Mouse (Mus musculus) common myeloid progenitor, adult 5-6 weeks (primary cell): ENCODE results near the gene Tmsb15l. TPM values are rescaled to one million over a fixed set of nuclear protein-coding genes. Genes with fewer than 3 reads are reported as not detected.
A peak's percentile ranks its signal among the peaks of the same experiment; 100 is the strongest.
"Not testable (repeated sequence)": the region's sequence is repeated elsewhere in the genome, so short reads cannot be mapped to it uniquely, and the experiment has no call there.

Source experiments
- ATAC-seq: replicated peaks from 2 replicates; pipeline ENCODE4 v1.8.0; 2016; ENCODE audit warnings: low read depth, mild to moderate bottlenecking, moderate TSS enrichment, inconsistent platforms; ENCODE audit not compliant: poor library complexity, severe bottlenecking
- total RNA-seq: library from RNA; stranded (forward); fragments of 200-1000, 187-1606 nt; gene quantifications from 2 replicates; pipeline ENCODE4 v1.2.3, GENCODE M21; 2017

The Tmsb15l gene
- total RNA-seq, result 14.8 and 35.9 TPM in 2 replicates

DNA sequence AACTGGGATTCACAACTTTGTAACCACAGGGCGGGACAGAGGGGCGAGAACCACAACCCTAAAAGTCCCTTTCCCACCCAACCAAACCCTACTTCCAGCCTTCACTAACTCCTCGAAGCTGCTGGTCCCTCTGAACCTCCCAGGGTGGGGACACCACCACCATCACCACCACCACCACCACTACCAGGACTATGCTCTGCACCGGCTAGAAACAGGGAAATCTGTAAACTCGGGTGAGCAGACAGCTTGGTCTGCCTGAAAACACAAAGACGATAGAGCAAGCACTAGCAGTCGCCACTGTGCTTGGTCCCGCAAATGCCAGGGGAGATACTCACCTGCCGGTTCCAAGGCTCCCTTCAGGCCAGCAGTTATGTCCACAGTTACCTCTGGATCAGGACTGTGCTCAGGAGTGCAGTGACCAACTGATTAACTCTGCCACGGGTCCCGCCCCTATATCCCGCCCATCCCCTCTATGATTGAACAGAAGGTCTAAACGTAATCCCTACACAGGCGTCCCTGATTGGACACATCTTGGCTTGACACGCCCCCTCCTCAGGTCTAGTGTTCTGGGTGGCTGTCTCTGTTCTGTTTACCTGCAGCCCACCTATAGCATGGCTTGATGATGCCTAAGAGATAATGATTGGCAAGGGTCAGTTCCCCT lies at the start of gene Tmsb15l, which contains the start of gene Tmsb15b1:
TSS of gene Tmsb15l (minus strand) at position 446 of the 661 bp plus-strand sequence.
TSS of gene Tmsb15b1 (minus strand) at position 451 of the 661 bp plus-strand sequence.
- peak; percentile 99 for ATAC-seq

DNA sequence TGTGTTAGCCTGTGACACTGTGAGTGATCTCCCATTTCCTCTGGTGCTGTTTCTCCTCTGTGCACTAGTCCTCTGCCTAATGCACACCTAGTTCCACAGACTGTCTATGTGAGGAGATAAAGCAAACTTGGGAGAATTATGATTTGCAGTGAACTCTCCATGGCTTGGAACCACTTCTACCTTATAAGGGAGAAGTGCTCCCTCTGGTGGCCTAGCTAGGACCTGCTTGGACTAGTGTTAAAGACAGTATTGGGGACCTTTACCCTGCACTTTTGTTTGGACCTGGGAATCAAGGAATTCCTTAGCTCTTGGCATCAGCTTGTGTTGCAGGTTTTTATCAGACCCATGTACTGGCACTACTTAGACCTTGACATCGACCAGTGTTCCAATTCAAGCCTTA lies 42.6 kb upstream of the Tmsb15l start:
- peak; percentile 84 for ATAC-seq

DNA sequence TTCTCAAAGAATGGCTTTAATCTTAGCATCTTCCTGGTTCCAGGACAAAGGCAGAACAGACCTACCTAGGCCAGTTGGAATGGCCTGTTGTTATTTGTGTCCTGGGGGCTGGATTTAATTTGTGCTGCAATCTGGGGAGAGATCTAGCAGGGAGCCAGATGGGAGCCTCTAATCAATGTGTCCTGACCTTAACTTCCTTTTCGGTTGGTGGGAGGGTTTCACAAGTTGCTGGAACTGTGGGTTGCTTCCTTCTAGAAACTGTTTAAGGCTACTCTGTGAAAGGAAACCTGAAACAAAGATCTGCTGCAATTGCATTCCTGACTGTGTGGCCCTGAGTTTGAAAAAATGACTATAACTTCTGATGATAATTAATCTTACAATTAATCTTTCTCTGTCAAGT lies 41.0 kb upstream of the Tmsb15l start:
- ATAC-seq, result peak; percentile 40; the same call in 1 of the 2 replicates

DNA sequence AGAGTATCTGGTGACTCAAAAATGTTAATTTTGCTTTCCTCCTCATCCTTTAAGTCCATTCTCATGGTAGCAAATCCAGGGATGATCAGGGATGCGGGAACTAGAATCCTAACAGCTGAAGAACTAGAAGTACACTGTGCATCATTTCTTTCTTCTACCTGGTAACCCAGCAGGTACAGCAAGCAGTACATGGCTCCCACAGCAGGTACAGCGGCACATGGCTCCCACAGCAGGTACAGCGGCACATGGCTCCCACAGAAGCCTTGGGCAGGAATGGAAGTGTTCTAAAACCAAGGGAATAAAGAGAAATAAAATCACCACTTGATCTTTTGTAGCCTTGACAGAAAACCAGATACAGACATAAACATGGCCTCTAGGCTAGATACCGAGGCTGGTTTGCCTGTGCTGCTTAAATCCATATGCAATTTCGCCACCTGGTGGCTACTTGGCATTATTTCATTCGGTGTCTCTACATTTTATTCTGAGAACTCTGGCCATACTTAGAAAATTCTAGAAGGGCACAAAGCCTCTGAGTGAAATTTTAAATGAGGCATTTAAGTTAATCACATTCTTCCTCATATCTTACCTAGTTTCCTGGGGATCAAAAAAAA lies 38.5 kb upstream of the Tmsb15l start:
- peak; percentile 87 for ATAC-seq

DNA sequence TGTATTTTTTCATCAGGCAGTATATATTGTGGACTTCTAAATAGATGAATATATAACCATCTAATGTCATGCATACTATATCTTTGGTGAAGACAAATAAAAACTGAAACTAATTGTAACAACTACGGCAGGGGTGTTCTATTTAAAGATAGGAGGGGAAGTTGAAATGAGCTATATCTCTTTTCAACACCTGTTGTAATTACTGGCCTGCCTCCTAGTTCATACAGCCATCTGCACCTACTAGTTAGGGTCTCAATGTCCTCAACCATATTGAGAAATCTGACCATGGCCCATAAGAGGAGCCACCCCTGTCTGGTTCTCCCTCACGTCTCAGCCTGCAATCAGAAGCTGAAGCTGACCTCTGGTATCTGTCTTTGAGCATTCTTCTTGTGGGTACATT lies 19.6 kb upstream of the Tmsb15l start:
- ATAC-seq, result no peak

DNA sequence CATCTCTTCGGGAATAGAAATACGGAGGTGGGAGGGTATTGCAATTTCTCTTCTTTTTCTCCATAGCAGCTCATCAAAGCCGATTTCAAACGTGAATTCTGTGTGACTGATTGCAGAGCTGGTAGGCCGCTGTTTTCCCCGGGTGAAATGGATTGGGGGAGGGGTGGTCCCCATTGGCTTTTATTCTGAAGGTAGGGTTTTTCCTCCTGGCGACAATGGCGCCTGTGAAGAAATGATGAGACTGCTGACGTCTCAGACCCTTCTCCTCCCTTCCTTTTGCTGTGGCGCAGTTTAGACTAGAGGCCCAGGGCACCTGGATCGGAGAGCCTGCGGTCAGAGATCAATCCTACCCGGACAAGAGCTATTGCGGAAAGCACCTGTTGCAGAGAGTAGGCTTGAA lies 17.0 kb upstream of the Tmsb15l start:
- no peak for ATAC-seq

DNA sequence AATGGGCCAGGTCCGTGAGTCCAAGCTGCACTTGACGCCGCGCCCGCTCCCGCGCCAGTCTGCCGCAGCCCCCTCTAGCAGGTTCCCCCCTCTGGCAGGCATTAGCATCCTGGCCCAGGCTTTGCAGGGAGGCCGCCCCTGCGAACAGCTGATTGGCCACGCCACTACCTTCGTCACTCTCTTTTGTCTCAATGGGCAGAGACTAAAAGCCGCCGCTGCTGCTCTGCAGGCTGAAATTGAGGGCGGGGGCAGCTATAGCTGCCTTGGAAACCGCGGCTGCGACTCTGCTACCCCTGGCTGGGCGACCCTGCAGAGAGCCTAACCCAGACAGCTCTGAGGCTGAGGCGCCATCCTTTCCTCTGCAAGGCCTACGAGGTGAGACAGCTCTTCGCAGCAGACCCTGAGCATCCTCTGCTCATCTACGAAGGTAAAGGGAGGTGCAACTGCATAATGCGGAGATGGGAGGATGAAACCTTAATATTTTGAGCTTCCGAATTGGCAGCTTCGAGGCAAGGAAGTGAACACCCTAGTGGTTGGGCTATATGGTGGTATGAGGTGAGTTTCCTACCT lies 16.4 kb upstream of the Tmsb15l start, which contains the start of gene Zcchc18:
TSS of gene Zcchc18 (plus strand) at position 178 of the 570 bp plus-strand sequence.
- peak; percentile 96 for ATAC-seq

GRCm38 (mm10) chrX:136992191-136992965 lies 15.7 kb upstream of the Tmsb15l start:
- ATAC-seq, result peak; percentile 16

GRCm38 (mm10) chrX:136991274-136991673 lies 14.6 kb upstream of the Tmsb15l start:
- ATAC-seq, result peak; percentile 56

DNA sequence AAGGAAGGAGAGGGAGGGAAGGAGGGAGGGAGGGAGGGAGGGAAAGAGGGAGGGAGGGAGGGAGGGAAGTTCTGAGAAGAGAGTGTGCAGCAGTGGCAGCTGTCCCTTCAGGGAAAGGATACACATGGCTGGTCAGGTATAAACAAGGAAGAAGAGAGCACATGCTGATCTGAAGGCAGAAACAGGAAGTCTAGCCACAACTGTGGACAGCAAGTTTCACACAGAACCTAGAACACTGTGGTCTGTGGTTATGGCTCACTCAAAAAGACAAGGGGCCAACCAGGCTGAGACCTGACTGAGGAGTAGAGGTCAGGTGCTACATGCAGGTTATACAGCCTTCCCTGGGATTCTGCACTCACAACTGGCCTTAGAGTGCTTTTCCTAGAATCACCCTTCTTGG lies 9.4 kb upstream of the Tmsb15l start:
- ATAC-seq, result peak; percentile 98

DNA sequence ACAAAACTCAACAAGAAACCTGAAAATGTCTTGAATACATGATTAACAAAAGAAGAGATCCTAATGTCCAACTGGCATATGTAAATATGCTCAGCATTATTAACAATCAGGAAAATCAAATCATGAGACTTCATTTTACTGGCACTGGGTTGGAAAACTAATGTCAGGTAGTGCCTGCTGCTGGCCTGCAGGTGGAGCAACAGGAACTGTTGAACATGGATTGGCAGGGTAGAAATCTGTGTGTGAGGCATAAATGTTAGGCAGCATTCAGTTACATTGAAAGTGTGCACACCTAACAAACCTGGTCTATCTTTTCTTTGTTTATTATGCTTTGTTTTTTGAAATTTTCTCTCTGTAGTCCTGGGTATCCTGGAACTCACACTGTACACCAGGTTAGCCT lies 1.9 kb upstream of the Tmsb15l start:
- ATAC-seq, result peak; percentile 51; the same call in 1 of the 2 replicates

GRCm38 (mm10) chrX:136975397-136975796 lies 1.3 kb downstream of the Tmsb15l start, which contains the start of gene Tmsb15b2:
Gene Tmsb15b2, minus strand, starts transcription at chrX:136975497.
- not testable (repeated sequence) for ATAC-seq

DNA sequence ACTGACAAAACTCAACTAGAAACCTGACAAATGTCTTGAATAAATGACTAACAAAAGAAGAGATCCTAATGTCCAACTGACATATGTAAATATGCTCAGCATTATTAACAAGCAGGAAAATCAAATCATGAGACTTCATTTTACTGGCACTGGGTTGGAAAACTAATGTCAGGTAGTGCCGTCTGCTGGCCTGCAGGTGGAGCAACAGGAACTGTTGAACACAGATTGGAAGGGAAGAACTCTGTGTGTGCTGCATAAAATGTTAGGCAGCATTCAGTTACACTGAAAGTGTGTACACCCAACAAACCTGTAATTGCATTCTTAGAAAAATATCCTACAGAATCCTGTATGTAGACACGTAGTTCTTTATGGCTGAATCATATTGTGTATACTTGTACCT lies 17.0 kb downstream of the Tmsb15l start:
- ATAC-seq, result peak; percentile 77; the same call in 1 of the 2 replicates

- ATAC-seq, result not testable (repeated sequence)
Measured at GRCm38 (mm10) chrX:136958300-136958699, 18.4 kb downstream of the Tmsb15l start.

DNA sequence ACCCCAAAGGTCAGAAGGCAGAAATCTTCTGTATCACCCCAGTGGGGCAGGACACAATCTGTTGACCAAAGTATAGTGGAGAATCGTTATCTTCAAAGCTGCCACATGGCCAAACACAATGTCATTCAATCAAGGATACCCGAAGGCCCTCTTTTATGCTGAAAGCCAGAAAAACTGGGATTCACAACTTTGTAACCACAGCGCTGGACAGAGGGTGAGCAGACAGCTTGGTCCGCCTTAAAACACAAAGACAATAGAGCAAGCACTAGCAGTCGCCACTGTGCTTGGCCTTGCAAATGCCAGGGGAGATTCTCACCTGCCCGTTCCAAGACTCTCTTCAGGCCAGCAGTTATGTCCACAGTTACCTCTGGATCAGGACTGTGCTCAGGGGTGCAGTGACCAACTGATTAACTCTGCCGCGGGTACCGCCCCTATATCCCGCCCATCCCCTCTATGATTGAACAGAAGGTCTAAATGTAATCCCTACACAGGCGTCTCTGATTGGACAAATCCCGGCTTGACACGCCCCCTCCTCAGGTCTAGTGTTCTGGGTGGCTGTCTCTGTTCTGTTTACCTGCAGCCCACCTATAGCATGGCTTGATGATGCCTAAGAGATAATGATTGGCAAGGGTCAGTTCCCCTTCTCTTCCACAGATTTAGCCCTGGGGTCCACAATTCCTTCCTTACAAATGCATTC lies 18.9 kb downstream of the Tmsb15l start:
- ATAC-seq, result peak; percentile 97

DNA sequence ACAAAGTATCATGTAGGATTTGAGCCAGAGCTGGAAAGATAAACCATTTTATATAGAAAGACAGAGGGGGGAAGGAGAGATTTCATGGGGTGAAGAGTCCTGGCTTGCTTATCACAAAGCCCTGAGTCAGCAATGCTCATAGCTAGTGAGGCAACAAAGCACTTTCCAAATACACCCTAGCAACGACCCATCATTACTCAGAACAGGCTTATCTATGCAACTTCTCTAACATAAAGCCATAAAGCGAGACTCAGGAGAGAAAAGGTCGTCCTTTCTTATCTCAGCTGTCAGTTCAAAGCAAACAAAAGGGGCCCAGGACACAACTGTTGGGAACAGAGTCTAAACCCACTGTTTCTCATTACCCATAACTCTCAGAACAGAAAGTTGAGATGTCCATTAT lies 38.7 kb downstream of the Tmsb15l start:
- ATAC-seq, result no peak

- no peak for ATAC-seq
Measured at GRCm38 (mm10) chrX:136927031-136927430, 49.6 kb downstream of the Tmsb15l start, which contains the start of gene H2bfm. Gene H2bfm, plus strand, starts transcription at chrX:136927325.

- ATAC-seq, result no peak
Measured at GRCm38 (mm10) chrX:136925863-136926262, 50.8 kb downstream of the Tmsb15l start.
